Mouse (Mus musculus) cerebellum, adult 11-12 months (tissue): ENCODE data around the gene Bnc2.

ENCODE experiments used
- DNase-seq: peaks from one replicate; pipeline ENCODE4 v3.0.0; 2022

Gene Bnc2

DNA sequence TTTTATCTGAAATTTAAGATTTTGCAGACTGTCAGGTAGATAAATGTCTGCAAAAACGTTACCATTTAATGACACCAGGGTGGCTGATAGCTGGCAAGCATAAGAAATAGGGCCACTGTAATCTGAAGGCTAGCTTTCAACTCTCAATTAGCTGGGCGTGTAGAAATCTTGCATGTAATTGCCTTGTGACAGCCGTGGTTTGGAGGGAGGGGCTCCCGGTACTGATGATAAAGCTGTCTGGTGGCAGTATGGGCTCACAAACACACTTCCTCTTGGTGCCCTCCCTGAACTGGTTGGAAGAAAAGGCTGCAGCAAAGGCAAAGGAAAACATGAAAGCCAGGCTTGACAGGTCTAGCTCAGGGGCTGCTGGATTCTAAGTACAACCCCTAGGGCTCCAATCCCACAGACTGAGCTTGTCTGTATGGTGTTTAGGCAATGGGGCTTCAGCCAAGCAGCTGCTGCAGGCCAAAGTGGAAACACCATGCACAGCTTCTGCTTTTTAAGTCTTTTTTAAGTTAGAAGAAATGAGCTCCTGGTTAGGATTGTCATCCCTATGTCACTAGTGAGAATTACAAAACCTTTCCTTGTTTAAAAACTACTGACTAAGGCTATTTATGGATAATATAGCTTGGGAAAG, 366.7 kb downstream of the Bnc2 start:
- DNase-seq: no peak

DNA sequence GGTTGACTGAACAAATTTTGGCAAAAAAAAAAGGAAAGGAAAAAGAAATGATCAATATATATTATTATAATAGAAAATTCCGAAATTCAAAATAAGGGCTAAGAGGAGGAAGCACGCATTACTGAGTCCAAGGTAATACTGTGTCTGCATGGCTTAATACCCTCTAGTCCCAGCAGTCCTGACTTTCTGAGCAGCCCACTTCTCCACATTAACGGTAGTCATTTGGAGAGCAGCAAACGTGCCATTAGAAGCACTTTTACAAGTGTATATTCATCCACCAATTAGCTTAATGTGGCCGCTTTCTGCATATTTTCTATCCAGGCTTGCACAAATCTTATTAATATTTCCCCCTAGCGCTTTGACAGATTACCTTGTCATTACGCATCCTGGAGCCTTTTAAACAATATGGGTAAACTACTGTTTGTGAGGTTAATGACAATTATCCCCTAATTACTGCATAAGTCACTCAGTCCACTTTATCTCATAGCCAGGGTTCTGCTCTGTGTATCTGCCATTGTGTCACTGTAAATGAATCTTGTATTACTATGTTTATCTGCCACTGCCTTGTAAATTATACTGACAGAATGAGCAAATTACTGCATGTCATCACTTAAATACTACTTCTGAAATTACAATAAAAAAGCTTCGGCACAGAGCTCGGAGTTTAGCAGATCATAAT, 368.0 kb downstream of the Bnc2 start:
- DNase-seq: no peak

DNA sequence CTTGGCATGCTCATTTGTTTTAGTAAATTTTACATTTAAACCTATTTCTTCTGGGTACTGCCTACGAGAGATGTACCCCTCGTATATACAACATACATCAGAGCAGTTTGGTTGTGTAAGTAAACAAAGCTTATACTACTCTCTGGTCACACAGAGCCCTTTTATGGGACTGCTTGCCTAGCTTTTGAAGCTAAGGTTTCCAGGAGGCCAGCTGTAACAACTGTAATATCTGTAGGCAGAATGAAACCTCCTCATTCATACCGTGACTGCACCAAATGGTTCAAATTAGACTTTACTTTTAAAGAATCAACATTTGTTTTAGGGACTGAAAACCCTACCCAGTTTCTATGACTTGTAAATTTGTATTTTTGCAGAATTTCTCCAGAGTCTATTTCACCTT, 372.1 kb downstream of the Bnc2 start:
- DNase-seq: no peak

DNA sequence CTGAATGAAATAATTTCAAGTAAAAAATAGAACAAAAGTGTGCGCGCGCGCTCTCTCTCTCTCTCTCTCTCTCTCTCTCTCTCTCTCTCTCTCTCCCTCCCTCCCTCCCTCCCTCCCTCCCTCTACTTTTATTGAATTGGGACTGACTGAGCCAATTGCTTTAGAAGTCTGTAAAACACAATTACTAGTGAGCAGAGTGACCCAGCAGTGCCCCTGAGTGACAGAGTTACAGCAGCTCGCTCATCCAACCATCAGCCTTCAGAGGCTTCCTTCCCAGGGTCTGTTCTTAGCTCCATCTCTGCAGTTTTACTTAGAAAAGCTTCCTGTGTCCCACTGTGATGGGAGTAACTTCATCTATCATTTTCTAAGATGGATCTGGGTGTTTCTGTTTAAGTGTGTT, 389.9 kb downstream of the Bnc2 start:
- DNase-seq: no peak

DNA sequence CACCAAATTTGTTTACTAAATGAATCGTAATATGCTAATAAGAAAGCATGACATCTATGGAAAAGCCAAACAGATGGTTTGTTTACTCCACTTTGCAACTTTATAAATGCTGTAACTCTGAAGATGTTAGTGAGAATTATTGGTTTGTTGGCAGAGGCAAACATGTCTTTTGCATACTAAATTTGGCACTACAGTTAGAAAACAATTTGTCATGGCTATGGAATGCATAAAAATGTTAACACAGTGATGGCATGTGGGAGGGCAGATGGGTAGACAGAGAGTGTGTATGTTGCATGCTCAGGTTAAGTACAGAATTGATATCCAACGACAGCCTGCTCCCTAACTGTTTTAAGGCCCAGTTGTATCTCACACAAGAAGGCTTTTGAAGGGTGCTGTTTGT, 392.4 kb downstream of the Bnc2 start:
- no peak for DNase-seq

DNA sequence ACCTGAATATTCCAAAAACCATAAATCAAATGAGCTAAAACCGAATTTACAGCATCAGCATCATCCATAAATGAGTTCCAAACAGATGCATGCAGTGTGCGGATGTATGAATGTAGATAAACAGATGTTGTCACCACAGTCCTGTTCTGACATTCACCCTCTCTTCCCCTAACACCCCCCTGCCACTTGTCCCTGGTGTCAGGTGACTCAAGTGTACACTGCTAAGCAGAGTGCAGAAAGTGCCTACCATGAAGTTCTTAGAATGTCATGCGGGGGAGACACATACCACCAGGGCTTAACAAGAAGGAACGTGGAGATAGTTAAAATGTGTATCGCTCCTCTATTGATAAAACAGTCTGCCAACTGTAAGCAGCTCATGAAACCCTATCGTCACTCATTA, 396.9 kb downstream of the Bnc2 start:
- no peak for DNase-seq

DNA sequence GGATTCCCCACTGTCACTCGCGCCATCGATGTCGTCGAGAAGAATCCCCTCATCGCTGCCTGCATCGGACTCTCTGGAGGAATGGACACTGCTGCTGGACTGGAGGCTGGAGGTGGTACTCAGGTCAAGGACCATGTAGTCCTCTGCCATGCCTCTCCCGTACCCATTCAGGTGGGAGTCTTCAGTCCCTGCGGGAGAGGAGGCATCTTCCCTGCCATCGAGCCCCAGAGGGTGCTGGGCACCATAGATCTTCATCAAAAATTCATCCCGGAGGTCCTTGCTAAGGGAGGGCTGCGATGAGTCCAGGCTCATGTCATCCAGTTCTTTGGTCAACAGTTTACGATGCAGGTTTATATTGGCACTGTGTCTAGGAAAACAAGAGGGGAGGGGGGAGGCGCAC, 399.0 kb downstream of the Bnc2 start:
- DNase-seq: no peak

DNA sequence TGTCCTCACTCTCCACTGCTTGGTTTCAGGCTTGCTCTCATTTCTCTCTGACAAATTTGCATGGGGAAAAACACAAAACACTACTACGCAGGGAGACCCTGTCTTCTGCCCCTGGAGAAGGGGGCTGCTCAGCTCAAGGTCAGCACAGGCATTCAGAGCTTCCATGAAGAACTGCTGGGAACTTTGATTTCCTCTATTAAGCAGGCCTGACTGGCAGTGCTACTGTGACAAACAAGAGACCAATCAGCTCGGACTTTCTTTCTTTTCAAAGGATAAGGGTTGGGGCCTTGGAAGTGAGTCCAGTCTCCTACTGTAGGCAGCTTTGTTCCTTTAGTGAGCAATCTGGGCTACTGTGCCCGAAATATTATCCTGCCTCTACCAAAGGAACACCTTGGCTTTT, 400.9 kb downstream of the Bnc2 start:
- no peak for DNase-seq

DNA sequence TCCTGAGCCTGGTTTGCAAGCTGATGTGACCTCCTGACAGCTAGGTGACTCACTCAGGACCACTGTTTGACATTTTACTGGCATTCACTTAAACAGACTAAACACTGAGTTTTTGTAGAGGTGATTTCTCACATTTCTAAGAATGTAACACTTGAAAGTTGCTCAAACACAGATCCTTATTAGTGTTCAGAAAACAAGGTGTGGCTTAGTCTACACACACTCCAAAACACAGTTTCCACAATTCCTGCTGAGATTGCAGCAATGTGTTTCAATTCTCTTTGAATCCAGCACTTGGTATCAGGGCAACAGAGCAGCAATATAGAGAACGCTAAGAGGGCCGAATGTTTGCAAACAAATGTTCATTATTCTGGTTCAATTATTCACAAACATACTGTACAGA, 402.2 kb downstream of the Bnc2 start:
- DNase-seq: no peak

DNA sequence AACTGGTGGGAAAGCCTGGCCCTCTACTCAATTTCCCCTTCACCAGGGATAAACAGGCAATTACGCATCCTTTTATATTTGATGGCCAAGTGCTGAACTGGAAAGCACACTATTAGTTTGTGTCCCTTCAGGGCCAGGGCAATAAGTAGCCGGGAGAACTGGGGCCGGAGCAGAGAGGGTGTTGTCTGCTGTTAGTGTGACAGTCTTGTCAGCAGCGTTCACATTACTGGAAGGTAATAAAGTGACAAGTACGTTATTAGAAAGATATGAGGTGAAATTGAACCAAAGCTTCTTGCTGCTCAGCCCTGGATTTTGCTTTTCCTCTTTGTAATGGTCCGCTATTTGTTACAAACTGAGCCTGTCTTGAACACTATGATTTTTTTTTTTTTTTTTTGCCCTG, 405.2 kb downstream of the Bnc2 start:
- no peak for DNase-seq

DNA sequence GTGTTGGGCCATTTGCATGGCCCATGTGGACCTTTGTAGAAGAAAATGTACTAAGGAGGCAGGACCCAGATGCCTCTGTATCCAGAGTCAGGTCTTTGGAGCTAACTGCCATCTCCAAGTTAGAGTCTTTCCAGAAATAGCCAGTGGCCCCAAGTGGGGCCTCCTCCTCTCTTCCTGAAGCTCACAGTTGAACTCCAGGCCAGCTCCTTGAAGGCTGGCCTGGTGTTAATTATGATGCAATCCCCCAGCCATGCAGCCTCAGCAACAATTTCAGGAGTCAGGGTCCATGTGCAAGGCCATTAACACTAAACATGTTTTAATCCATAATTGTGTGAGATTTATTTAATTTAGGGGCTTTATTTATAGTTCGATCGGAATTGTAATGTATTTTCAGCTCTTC, 427.7 kb downstream of the Bnc2 start:
- no peak for DNase-seq

DNA sequence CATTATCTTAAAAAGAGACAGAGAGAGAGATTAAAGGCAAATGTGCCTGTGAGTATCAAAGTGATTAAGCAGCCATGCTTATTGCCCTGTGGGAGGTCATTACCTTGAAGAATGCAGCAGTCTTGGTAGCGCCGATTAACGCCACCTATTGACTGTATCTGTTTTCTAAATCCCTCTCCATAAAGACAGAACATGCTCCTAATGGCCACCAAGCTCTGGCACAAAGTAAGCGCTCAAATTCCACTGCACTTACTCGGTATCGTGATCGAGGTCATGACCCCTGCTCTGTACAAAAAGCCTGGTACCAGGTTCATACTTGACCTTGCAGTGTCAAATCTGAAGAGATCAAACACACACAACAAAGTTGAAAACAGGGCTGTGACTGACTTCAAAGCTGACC, 442.7 kb downstream of the Bnc2 start:
- DNase-seq: no peak

DNA sequence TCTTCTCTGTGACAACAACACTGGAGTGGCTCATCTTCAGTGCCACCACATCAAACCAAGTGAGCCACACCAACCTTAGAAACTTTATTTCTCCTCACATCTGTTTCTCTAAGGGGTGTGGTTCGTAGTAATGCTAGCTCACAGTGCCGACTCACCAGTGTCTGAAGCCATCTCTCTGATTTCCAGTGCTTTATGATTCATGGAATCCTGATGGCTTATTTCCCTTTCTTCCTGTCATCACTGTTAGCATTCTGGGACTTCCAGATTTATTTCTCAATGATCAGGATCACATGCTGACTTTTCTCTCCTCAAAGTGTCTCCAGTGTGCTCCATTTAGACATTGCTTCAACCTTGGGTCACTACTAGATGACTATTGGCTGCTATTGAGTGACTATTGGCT, 443.8 kb downstream of the Bnc2 start:
- DNase-seq: no peak

DNA sequence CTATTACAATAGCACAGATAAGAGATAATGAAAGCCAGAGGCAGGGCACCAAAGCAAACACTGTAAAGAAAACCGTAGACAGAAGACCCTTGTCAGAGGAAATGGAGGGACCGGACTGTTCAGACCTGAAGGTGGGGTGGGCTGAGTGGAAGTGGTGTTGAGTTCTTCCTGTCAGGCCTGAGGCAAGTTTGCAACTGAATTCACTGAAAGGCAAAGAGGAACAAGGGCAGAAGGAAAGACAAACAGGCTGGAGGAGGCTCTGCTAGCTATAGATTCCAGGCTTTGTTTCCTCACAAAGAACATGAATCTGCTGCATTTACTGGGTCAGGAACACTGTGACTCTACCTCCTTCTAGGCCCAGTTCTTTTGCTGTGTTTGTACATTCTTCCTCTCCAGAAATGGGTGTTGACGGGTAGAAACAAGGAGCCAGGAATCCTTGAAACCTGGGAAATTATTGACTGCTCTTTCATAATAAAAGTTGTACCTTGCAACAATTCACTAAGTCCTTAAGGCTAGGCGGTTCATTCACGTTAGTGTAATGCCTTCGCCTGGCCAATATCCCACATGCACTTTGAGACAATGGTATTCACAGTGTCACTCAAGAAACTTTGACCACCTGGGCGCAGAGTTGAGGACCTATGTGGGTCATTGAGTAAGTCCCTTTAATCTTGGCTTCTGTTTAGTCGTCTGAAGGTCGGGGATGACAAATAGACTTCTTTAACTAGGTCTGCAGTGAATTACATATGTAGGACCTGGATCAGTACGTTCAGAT, 445.7 kb downstream of the Bnc2 start:
- no peak for DNase-seq

DNA sequence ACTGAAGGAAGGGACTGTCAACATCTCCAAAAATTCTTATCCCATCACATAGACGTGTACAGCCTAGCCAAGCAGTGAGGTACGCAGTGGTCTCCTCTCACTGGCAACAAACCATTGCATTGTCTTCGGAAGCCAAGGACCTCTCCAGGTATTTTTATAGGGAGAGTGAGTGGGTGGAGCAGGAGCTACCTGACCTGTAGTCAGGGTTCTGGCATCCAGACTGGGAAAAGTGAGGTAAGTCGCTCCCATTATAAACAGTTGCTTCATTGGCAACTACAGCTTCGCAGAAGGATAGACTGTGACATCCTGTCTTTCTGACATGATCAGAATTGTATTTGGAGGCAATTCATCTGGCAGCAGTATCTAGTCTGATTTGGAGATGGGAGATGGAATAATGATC, 446.5 kb downstream of the Bnc2 start:
- DNase-seq: no peak
